Mouse (Mus musculus) layer of hippocampus, adult 2 months (tissue): Measurements from ENCODE around the gene Ispd. TPM values are rescaled to one million over a fixed set of nuclear protein-coding genes. Genes with fewer than 3 reads are reported as not detected.

Experiments used
- DNase-seq, 2 experiments: peaks; one replicate each; pipeline ENCODE4 v3.0.0; 2022; ENCODE audit warnings: low spot score in 2 of 2
- H3K27ac ChIP-seq: fragments of 200-600 bp; 2 replicates; pipeline ENCODE4 v1.8.1; 2022
- H3K4me3 ChIP-seq: fragments of 200-600 bp; 2 replicates; pipeline ENCODE4 v1.8.1; 2022; ENCODE audit warnings: mild to moderate bottlenecking
- CTCF ChIP-seq: fragments of 200-600 bp; conservative IDR thresholded peaks from 2 replicates; pipeline ENCODE4 v1.8.1; 2022; ENCODE audit warnings: antibody characterized with exemption, mild to moderate bottlenecking, moderate library complexity
- total RNA-seq, 2 experiments: library from RNA; stranded (reverse); gene quantifications; 2 replicates each; pipeline ENCODE4 v1.2.3; 2021

Gene Ispd
- total RNA-seq, 2 experiments from 2014 or later: 13.2 to 13.3 TPM

- no peak for TF ChIP-seq CTCF
- Histone ChIP-seq H3K4me3 (no peak overlapping the region), H3K27ac (no peak overlapping the region)
- DNase-seq: no peak
Observed at GRCm38 (mm10) chr12:36477501-36477900, 96.3 kb downstream of the Ispd start.

DNA sequence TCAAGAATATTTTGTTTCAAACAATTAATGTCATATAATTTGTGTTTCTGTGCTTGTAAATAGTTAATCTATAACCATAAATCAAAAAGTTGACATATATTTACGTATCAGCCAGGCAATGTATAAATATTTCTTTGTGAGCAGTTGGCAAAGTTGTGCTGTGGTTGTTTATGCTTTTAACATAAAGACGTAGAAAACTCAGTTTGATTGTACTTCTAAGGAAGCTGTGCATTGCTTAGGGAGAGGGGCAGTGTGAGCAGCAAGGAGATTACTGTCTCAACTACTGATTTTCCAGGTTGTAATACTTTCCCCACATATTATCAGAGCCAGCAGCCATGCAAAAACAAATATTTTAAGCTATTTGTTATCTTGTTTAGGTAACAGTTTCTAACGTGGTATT, 96.7 kb downstream of the Ispd start:
- DNase-seq: no peak
- H3K27ac ChIP-seq: no peak overlapping the region
- TF ChIP-seq CTCF: no peak
- H3K4me3 ChIP-seq: no peak overlapping the region

GRCm38 (mm10) chr12:36481742-36482141, 100.5 kb downstream of the Ispd start:
- H3K4me3 ChIP-seq: no peak overlapping the region
- DNase-seq: no peak
- TF ChIP-seq CTCF: no peak
- no peak overlapping the region for H3K27ac ChIP-seq

- DNase-seq: no peak
- no peak overlapping the region for H3K27ac ChIP-seq
- H3K4me3 ChIP-seq: no peak overlapping the region
- TF ChIP-seq CTCF: no peak
Observed at GRCm38 (mm10) chr12:36483346-36483745, 102.1 kb downstream of the Ispd start.

DNA sequence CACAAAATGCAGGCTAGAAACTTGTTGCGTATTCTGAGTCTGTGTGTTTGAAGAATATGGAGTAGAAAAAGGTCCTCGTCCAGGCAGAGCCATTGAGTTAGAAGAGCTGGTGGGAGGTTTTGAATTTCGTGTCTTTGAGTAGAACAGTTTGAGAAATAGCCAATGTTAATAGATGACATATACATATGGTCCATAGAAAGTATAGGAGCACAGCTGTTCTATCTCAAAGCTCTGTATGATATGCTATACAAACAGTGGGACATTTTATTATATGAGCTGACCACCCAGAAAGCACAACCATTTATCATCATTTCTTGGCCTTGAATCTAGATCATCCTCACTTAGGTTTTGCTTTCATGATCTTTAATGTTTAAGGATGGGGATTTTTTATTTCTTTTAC, 116.3 kb downstream of the Ispd start:
- Histone ChIP-seq H3K27ac (no peak overlapping the region), H3K4me3 (no peak overlapping the region)
- DNase-seq: no peak
- no peak for TF ChIP-seq CTCF

DNA sequence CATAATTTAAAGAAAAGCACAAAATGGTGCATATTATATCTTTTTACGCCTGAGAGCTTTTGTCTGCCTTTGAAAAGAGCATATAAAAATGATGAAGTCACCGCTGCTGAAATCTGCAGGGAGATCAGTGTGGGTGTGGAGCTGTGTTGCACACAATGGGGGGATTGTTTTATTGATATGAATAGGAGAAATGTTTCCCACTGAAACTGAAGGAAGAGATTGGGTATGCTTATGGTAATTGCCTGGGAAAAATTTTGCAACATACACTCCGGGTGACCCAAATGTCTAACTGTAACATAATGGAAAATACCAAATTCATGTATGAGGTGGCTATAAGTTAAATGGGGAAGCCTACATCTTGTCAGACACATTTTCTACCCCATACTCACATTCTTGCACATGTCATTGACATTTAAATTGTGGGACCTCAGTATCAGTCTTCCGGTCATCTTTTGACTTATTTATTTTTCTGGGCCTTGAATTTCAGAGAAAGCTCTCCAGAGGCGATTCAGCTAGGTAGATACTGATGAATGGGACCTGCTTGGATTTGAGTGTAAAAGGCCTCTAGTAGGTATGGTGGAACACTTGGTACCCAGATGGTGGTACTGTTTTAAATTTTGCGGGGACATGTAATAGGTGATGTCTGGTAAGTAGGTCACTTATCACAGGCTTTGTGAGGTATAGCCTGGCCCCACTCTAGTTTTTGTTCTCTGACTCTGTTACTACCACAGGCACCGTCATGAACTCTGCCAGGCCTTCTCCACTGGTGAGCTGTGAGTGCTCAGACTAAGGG, 126.1 kb downstream of the Ispd start:
- TF ChIP-seq CTCF: no peak
- DNase-seq: peak in 1 of 2 experiments; percentile 9
- Histone ChIP-seq H3K27ac (peak overlapping the region; percentile 36; the same call in 1 of the 2 replicates), H3K4me3 (no peak overlapping the region)

DNA sequence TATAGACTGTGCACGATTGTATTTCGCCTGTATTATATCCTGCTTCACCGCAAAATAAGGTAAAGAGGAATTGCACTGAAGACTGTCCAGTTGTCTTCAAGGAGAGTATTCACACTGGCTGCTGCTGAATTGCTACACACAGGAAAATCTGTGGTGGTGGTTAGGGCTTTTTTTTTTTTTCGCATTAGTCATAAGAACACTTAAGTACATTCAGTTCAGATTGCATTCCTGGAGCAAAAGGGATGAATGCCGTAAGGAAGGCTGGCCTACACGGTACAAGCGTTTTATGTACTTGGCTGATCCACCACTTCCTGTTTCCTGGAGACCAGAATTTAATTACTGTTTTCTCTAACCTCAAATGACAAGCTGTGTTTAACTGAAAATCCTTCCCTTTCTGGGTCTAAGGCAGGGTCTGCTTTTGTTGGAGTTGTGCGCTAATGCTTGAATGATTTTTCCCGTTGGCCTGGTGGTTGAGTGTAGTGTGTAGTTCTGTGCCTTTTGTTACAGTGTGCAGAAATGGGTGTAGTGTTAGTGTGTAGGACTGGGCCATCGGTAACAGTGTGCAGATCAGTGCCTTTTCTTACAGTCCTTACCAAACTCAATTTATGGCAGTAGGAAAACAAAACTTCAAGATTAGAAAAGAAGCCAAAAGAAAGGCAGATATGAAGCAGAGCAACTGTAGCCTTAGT, 128.8 kb downstream of the Ispd start:
- Histone ChIP-seq H3K27ac (no peak overlapping the region), H3K4me3 (no peak overlapping the region)
- TF ChIP-seq CTCF: no peak
- no peak for DNase-seq

GRCm38 (mm10) chr12:36521774-36522173, 140.5 kb downstream of the Ispd start:
- TF ChIP-seq CTCF: no peak
- H3K27ac ChIP-seq: no peak overlapping the region
- no peak overlapping the region for H3K4me3 ChIP-seq
- DNase-seq: no peak

- no peak for DNase-seq
- Histone ChIP-seq H3K4me3 (no peak overlapping the region), H3K27ac (no peak overlapping the region)
- TF ChIP-seq CTCF: no peak
Observed at GRCm38 (mm10) chr12:36523515-36523914, 142.3 kb downstream of the Ispd start.

DNA sequence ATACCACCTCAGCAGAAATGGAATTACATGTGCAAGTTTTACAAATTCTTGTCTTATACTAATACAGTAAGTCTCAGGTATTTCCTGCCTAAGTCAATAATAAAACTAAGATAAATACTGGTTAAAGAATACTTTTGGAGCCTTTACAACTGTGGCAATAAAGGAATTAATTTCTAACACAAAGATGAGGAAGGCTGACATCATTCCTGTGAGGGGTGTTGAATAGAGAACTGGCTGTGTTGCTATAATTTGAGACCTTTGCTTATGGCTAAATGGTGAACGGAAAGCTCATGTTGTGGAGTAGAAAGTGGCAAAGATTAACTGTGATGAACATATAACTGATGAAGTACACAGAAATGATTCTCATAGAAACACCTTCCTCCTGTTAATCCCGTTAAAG, 149.7 kb downstream of the Ispd start:
- Histone ChIP-seq H3K4me3 (no peak overlapping the region), H3K27ac (no peak overlapping the region)
- no peak for TF ChIP-seq CTCF
- DNase-seq: no peak

GRCm38 (mm10) chr12:36531421-36532072, 150.3 kb downstream of the Ispd start:
- H3K4me3 ChIP-seq: no peak overlapping the region
- H3K27ac ChIP-seq: no peak overlapping the region
- TF ChIP-seq CTCF: no peak
- no peak for DNase-seq

DNA sequence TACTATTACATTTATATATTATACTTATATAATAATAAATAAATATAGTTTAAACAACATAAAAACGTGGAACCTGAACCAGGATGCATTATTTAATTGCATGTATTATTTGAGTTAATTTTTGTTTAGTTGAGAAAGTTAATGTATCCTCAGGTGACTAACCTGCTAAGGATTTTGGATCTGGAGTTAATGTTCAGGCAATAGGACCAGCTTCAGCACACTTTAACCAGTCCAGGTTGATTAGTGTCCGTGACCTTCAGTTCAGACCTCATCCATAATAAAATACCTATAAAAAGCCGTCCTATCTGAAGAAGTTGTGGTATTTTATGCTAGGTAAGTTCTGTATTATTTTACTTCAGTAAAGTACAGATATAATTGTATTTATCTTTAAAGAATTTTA, 151.3 kb downstream of the Ispd start:
- no peak overlapping the region for H3K27ac ChIP-seq
- no peak overlapping the region for H3K4me3 ChIP-seq
- TF ChIP-seq CTCF: no peak
- DNase-seq: no peak

- no peak for TF ChIP-seq CTCF
- Histone ChIP-seq H3K4me3 (no peak overlapping the region), H3K27ac (no peak overlapping the region)
- DNase-seq: no peak
Observed at GRCm38 (mm10) chr12:36533160-36533900, 152.1 kb downstream of the Ispd start.
